12 mouse cellular contexts compared by ENCODE assay signal in the genomic region with DNA sequence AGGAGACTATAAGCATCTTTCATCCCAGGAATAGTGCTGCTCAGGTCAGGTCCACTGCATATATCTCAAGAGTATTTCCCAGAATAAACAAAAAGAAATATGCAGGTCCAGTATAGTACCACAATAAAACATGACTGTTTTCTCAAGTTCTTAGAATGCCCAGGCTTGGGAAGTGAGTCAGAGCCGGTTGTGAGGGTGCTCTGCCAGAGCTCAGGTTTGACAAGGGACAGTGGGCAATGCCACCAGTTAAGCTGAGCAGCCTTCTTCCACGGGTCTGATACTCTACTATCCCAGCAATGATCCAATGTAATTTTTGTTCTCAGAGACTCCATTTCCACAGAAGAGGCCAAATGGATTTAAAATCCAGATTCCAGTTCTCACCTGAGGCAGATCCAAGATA. TPM values are rescaled to one million over a fixed set of nuclear protein-coding genes. Genes with fewer than 3 reads are reported as not detected.
DNase-seq lines count a peak whose midpoint lies in the region; ATAC-seq and TF ChIP-seq lines count a peak whose summit lies in the region.
"Had no signal": no experiment of that assay in that cellular context is flagged by ENCODE, and none has a peak within 500 bp of the region (broad histone marks: within the 10 kb centered on the region; RNA-seq: fewer than 3 reads in every experiment).

No protein-coding gene starts in this region.

- DNase-seq in cerebellum, adult 2 months = no peak
- no peak for DNase-seq in cerebellum, postnatal 25 days
- no peak for DNase-seq in hindbrain, embryonic 14.5 days (ENCODE audit: low spot score)
- DNase-seq in hindbrain, embryonic 10.5 days (ENCODE audit: low spot score) = no peak
- peak; percentile 60 for DNase-seq in 416B (ENCODE audit: low read depth)
- no peak for DNase-seq in hindbrain, postnatal 0 days (ENCODE audit: low spot score)
- DNase-seq in thymus, postnatal 0 days (ENCODE audit: low spot score) = no peak
- DNase-seq in right cerebral cortex, postnatal 10 days (ENCODE audit: low spot score in 2 of 2) = no peak
- DNase-seq: adrenal gland, adult 8-10 months; lung, postnatal 14 days had no signal

- H3K9me3 ChIP-seq in hindbrain, embryonic 14.5 days (ENCODE audit: control insufficient read depth, low read length) = no peaks in the 10 kb centered on the region
- no peaks in the 10 kb centered on the region for H3K9me3 ChIP-seq in hindbrain, embryonic 10.5 days
- no peaks in the 10 kb centered on the region for H3K9me3 ChIP-seq in hindbrain, postnatal 0 days (ENCODE audit: low read length)
- H3K9me3 ChIP-seq: stomach, embryonic 15.5 days had no signal

- peak overlapping the region; percentile 96 for H3K4me2 ChIP-seq in hindbrain, embryonic 14.5 days (replicated peaks)
- H3K4me2 ChIP-seq in hindbrain, postnatal 0 days (ENCODE audit: low read depth, low read length) = peak overlapping the region; percentile 92

- H3K9ac ChIP-seq in hindbrain, embryonic 14.5 days = peak overlapping the region; percentile 77
- H3K9ac ChIP-seq in hindbrain, postnatal 0 days (replicated peaks; ENCODE audit: low read length) = peak overlapping the region; percentile 68
- H3K9ac ChIP-seq: stomach, embryonic 15.5 days had no signal

- no peak for TF ChIP-seq POLR2A in cerebellum, adult 2 months (IDR thresholded peaks at IDR 0.05; ENCODE audit: borderline replicate concordance, insufficient read depth, low read length)

- no peak overlapping the region for H3K27ac ChIP-seq in cerebellum, adult 2 months (ENCODE audit: insufficient read depth, low read length)
- no peak overlapping the region for H3K27ac ChIP-seq in hindbrain, embryonic 14.5 days
- no peak overlapping the region for H3K27ac ChIP-seq in hindbrain, embryonic 10.5 days
- 0 out of 2 replicates have a peak overlapping the region, but pooled peaks have one; percentile 82 for H3K27ac ChIP-seq in hindbrain, postnatal 0 days
- H3K27ac ChIP-seq: stomach, embryonic 15.5 days had no signal

- no peak for TF ChIP-seq CTCF in cerebellum, adult 2 months (IDR thresholded peaks at IDR 0.05; ENCODE audit: borderline replicate concordance, insufficient read depth, low read depth, low read length)
- TF ChIP-seq CTCF in hindbrain, postnatal 0 days (IDR thresholded peaks at IDR 0.05; ENCODE audit: low read depth) = no peak

- 20% methylated on average over 2 of the region's 2 CpGs for WGBS in cerebellum, adult 2 months
- 75% methylated on average over 2 of the region's 2 CpGs for WGBS in hindbrain, embryonic 14.5 days
- WGBS in hindbrain, embryonic 10.5 days = 78% methylated on average over 2 of the region's 2 CpGs
- 69% methylated on average over 2 of the region's 2 CpGs for WGBS in hindbrain, postnatal 0 days

- no peak for ATAC-seq in hindbrain, embryonic 14.5 days (ENCODE audit: low FRiP score)
- no peak for ATAC-seq in hindbrain, postnatal 0 days

- peak overlapping the region; percentile 40 for H3K4me3 ChIP-seq in cerebellum, adult 2 months (replicated peaks; ENCODE audit: insufficient read depth, low read depth, low read length)
- peak overlapping the region; percentile 70 for H3K4me3 ChIP-seq in hindbrain, embryonic 14.5 days (replicated peaks; ENCODE audit: low read length)
- H3K4me3 ChIP-seq in hindbrain, embryonic 10.5 days = no peak overlapping the region
- peak overlapping the region; percentile 68 for H3K4me3 ChIP-seq in hindbrain, postnatal 0 days (ENCODE audit: low read length)

- no peaks in the 10 kb centered on the region for H3K36me3 ChIP-seq in hindbrain, embryonic 14.5 days (replicated peaks; ENCODE audit: control insufficient read depth, insufficient read depth)
- no peaks in the 10 kb centered on the region for H3K36me3 ChIP-seq in hindbrain, embryonic 10.5 days
- H3K36me3 ChIP-seq in hindbrain, postnatal 0 days (ENCODE audit: insufficient read depth, low read length) = no peaks in the 10 kb centered on the region
- H3K36me3 ChIP-seq: stomach, embryonic 15.5 days had no signal

- peaks cover 9% of the 10 kb centered on the region; the same call in 1 of the 2 replicates for H3K4me1 ChIP-seq in cerebellum, adult 2 months (ENCODE audit: control insufficient read depth, insufficient read depth, low read length)
- no peaks in the 10 kb centered on the region; the same call in 1 of the 2 replicates for H3K4me1 ChIP-seq in hindbrain, embryonic 14.5 days (replicated peaks; ENCODE audit: control insufficient read depth, insufficient read depth, low read length)
- H3K4me1 ChIP-seq in hindbrain, embryonic 10.5 days (replicated peaks) = peaks cover 23% of the 10 kb centered on the region
- H3K4me1 ChIP-seq in hindbrain, postnatal 0 days (ENCODE audit: insufficient read depth, low read length) = no peaks in the 10 kb centered on the region

- no peaks in the 10 kb centered on the region for H3K27me3 ChIP-seq in cerebellum, adult 2 months (ENCODE audit: control insufficient read depth, insufficient read depth, low read length)
- no peaks in the 10 kb centered on the region for H3K27me3 ChIP-seq in hindbrain, embryonic 14.5 days (ENCODE audit: control insufficient read depth, insufficient read depth, low read length)
- peaks cover 10% of the 10 kb centered on the region for H3K27me3 ChIP-seq in hindbrain, embryonic 10.5 days (ENCODE audit: insufficient read depth, poor library complexity, severe bottlenecking)
- no peaks in the 10 kb centered on the region for H3K27me3 ChIP-seq in hindbrain, postnatal 0 days (ENCODE audit: insufficient read depth, low read length)
- H3K27me3 ChIP-seq: Patski; stomach, embryonic 15.5 days had no signal

RNA-seq across cellular contexts. Expression of gene Pfkp, which starts 2.3 kb away (rescaled TPM):
- polyA plus RNA-seq in cerebellum, adult 2 months (2012; rRNA removed) = 204 and 235 TPM in 2 replicates
- polyA plus RNA-seq in hindbrain, embryonic 14.5 days (2014; fragmentation: Nextera tagmentation; extraction: Ambion mirVana) = 348 and 378 TPM in 2 replicates
- polyA plus RNA-seq in hindbrain, embryonic 10.5 days (2016; fragmentation: Nextera tagmentation; extraction: Ambion mirVana) = 19.0 and 32.8 TPM in 2 replicates
- 179 and 233 TPM in 2 replicates for total RNA-seq in hindbrain, postnatal 0 days (2014; rRNA removed)
- polyA plus RNA-seq in hindbrain, postnatal 0 days (2015; fragmentation: Nextera tagmentation; extraction: Ambion mirVana) = 427 and 436 TPM in 2 replicates
- polyA plus RNA-seq in thymus, postnatal 0 days (2015; fragmentation: Nextera tagmentation; extraction: Ambion mirVana) = 61.7 and 67.7 TPM in 2 replicates
